Mouse (Mus musculus) kidney, adult 11 months (tissue): ENCODE results near the gene Trim71.

Source experiments
- DNase-seq: peaks from one replicate; pipeline ENCODE4 v3.0.0; 2022

The Trim71 gene

GRCm38 (mm10) chr9:114471892-114472291, 92.3 kb downstream of the Trim71 start:
- DNase-seq = no peak

- DNase-seq = no peak
These were observed 95.5 kb downstream of the Trim71 start for GRCm38 (mm10) chr9:114468701-114469100.

- DNase-seq = no peak
These were observed 96.0 kb downstream of the Trim71 start for GRCm38 (mm10) chr9:114468217-114468616.

- DNase-seq = no peak
These were observed 97.3 kb downstream of the Trim71 start for GRCm38 (mm10) chr9:114466871-114467270.

GRCm38 (mm10) chr9:114465442-114465841, 98.7 kb downstream of the Trim71 start:
- no peak for DNase-seq

DNA sequence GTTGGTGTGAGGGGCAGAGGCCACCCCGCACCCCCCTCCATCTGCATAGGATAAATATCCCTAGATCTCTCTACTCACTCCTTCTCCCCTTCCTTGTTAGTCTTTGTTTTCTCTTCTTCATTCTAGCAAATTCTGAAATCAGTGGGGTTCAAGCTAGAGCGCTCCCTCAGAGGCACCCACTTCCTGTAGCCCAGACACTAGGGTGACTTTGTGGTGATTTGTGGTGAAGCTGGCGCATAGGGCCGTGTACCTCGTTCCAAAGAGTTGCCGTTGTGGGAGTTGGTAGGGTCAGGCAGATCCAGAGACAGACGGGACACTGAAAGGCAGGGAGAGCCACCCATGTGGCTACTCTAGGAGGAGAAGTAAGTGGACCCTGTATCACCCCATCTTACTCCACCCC, 101.6 kb downstream of the Trim71 start:
- no peak for DNase-seq

- DNase-seq = no peak
These were observed 105.7 kb downstream of the Trim71 start for GRCm38 (mm10) chr9:114458436-114458835.
